ENCODE assay signal across 25 mouse cellular contexts in genomic region chr3:149724879-149725278, GRCm38 (mm10).
"Had no signal": no experiment of that assay in that cellular context is flagged by ENCODE, and none has a peak within 500 bp of the region (broad histone marks: within the 10 kb centered on the region; RNA-seq: fewer than 3 reads in every experiment).

No protein-coding gene starts in this region.

- DNase-seq: gastrocnemius, adult 2 months; gastrocnemius, postnatal 10 days; gastrocnemius, postnatal 25 days; heart, postnatal 4 days; kidney, adult 11 months; kidney, adult 2 months; kidney, adult 9 months; kidney, postnatal 14 days; kidney, postnatal 36 days; layer of hippocampus, adult 9-11 months; layer of hippocampus, postnatal 36 days; left cerebral cortex, postnatal 4 days had no signal

- ATAC-seq: forebrain, embryonic 16.5 days; hindbrain, embryonic 16.5 days; inflammation-experienced regulatory T-cells, adult 6 months; liver, embryonic 12.5 days had no signal

- H3K36me3 ChIP-seq: heart, embryonic 10.5 days; hindbrain, embryonic 10.5 days; hindbrain, embryonic 12.5 days; kidney, embryonic 15.5 days; limb, embryonic 13.5 days; limb, embryonic 15.5 days; liver, embryonic 12.5 days had no signal

- H3K27ac ChIP-seq: gastrocnemius, adult 2 months; heart, embryonic 10.5 days; hindbrain, embryonic 10.5 days; hindbrain, embryonic 12.5 days; hindbrain, embryonic 14.5 days; kidney, embryonic 15.5 days; kidney, postnatal 0 days; limb, embryonic 13.5 days; limb, embryonic 15.5 days; liver, embryonic 12.5 days; liver, embryonic 14.5 days had no signal

- H3K4me2 ChIP-seq: hindbrain, embryonic 12.5 days; hindbrain, embryonic 14.5 days; kidney, embryonic 15.5 days; limb, embryonic 13.5 days; limb, embryonic 15.5 days; liver, embryonic 12.5 days had no signal

- H3K4me1 ChIP-seq: hindbrain, embryonic 10.5 days; hindbrain, embryonic 12.5 days; limb, embryonic 15.5 days; liver, embryonic 12.5 days had no signal

- H3K27me3 ChIP-seq: hindbrain, embryonic 12.5 days; kidney, embryonic 15.5 days; limb, embryonic 13.5 days; limb, embryonic 15.5 days; liver, embryonic 12.5 days had no signal

- H3K9me3 ChIP-seq: heart, embryonic 10.5 days; hindbrain, embryonic 10.5 days; hindbrain, embryonic 12.5 days; kidney, embryonic 15.5 days; limb, embryonic 13.5 days; limb, embryonic 15.5 days; liver, embryonic 12.5 days had no signal

- H3K4me3 ChIP-seq: gastrocnemius, adult 2 months; heart, embryonic 10.5 days; hindbrain, embryonic 10.5 days; hindbrain, embryonic 12.5 days; kidney, embryonic 15.5 days; limb, embryonic 13.5 days; limb, embryonic 15.5 days; liver, embryonic 12.5 days had no signal

- H3K9ac ChIP-seq: hindbrain, embryonic 12.5 days; hindbrain, embryonic 14.5 days; kidney, embryonic 15.5 days; limb, embryonic 13.5 days; limb, embryonic 15.5 days; liver, embryonic 12.5 days; liver, embryonic 14.5 days had no signal
